Mouse (Mus musculus): ENCODE results near the gene Man1b1. TPM values are rescaled to one million over a fixed set of nuclear protein-coding genes. Genes with fewer than 3 reads are reported as not detected.

The Man1b1 gene
- 11.1 and 20.5 TPM in 2 replicates for polyA plus RNA-seq (2012; rRNA removed)

GRCm38 (mm10) chr2:25332286-25333160, at the start of gene Man1b1:
Gene Man1b1, plus strand, starts transcription at chr2:25332338.
- Histone ChIP-seq H3K4me3 (ENCODE audit: low read depth, low read length) (peak within 1 kb of the TSS; percentile 85), H3K27ac (ENCODE audit: insufficient read depth, low read depth, low read length) (peak within 1 kb of the TSS; percentile 82), H3K4me1 (ENCODE audit: control insufficient read depth, insufficient read depth, insufficient read length, low read length) (peaks cover 10% of the 10 kb centered on the region; the same call in 1 of the 2 replicates), H3K36me3 (ENCODE audit: control insufficient read depth, insufficient read depth, low read length) (peaks cover 24% of the 10 kb centered on the region), H3K27me3 (ENCODE audit: control insufficient read depth, insufficient read depth, low read length) (no peaks in the 10 kb centered on the region)
- TF ChIP-seq CTCF (IDR thresholded peaks at IDR 0.05; ENCODE audit: extremely low read depth, insufficient read length, insufficient replicate concordance, low read depth, low read length), result no peak
- peak; percentile 32 for TF ChIP-seq POLR2A (IDR thresholded peaks at IDR 0.05; ENCODE audit: low read depth, low read length)
- under 1% methylated on average over 78 of the region's 78 CpGs for WGBS

GRCm38 (mm10) chr2:25285551-25285950, 46.6 kb upstream of the Man1b1 start:
- WGBS, result 46% methylated on average over 2 of the region's 2 CpGs
- no peak overlapping the region for H3K4me3 ChIP-seq (ENCODE audit: low read depth, low read length)
- H3K27me3 ChIP-seq (ENCODE audit: control insufficient read depth, insufficient read depth, low read length), result no peaks in the 10 kb centered on the region
- peaks cover 48% of the 10 kb centered on the region for H3K4me1 ChIP-seq (ENCODE audit: control insufficient read depth, insufficient read depth, insufficient read length, low read length)
- TF ChIP-seq POLR2A (IDR thresholded peaks at IDR 0.05; ENCODE audit: low read depth, low read length) (no peak), CTCF (IDR thresholded peaks at IDR 0.05; ENCODE audit: extremely low read depth, insufficient read length, insufficient replicate concordance, low read depth, low read length) (no peak)
- H3K27ac ChIP-seq (ENCODE audit: insufficient read depth, low read depth, low read length), result peak overlapping the region; percentile 99
- H3K36me3 ChIP-seq (ENCODE audit: control insufficient read depth, insufficient read depth, low read length), result peaks cover 34% of the 10 kb centered on the region

GRCm38 (mm10) chr2:25286314-25286713, 45.8 kb upstream of the Man1b1 start:
- peaks cover 55% of the 10 kb centered on the region for H3K4me1 ChIP-seq (ENCODE audit: control insufficient read depth, insufficient read depth, insufficient read length, low read length)
- H3K4me3 ChIP-seq (ENCODE audit: low read depth, low read length), result no peak overlapping the region
- peaks cover 27% of the 10 kb centered on the region for H3K36me3 ChIP-seq (ENCODE audit: control insufficient read depth, insufficient read depth, low read length)
- TF ChIP-seq POLR2A (IDR thresholded peaks at IDR 0.05; ENCODE audit: low read depth, low read length) (no peak), CTCF (IDR thresholded peaks at IDR 0.05; ENCODE audit: extremely low read depth, insufficient read length, insufficient replicate concordance, low read depth, low read length) (no peak)
- H3K27me3 ChIP-seq (ENCODE audit: control insufficient read depth, insufficient read depth, low read length), result no peaks in the 10 kb centered on the region; the same call in 1 of the 2 replicates
- WGBS, result 21% methylated on average over 1 of the region's 1 CpGs
- H3K27ac ChIP-seq (ENCODE audit: insufficient read depth, low read depth, low read length), result peak overlapping the region; percentile 99

GRCm38 (mm10) chr2:25286837-25287636, 45.1 kb upstream of the Man1b1 start:
- Histone ChIP-seq H3K4me1 (ENCODE audit: control insufficient read depth, insufficient read depth, insufficient read length, low read length) (peaks cover 57% of the 10 kb centered on the region), H3K27ac (ENCODE audit: insufficient read depth, low read depth, low read length) (peak overlapping the region; percentile 99), H3K36me3 (ENCODE audit: control insufficient read depth, insufficient read depth, low read length) (peaks cover 22% of the 10 kb centered on the region), H3K4me3 (ENCODE audit: low read depth, low read length) (no peak overlapping the region), H3K27me3 (ENCODE audit: control insufficient read depth, insufficient read depth, low read length) (peaks cover 5% of the 10 kb centered on the region)
- WGBS, result 19% methylated on average over 7 of the region's 7 CpGs
- TF ChIP-seq CTCF (IDR thresholded peaks at IDR 0.05; ENCODE audit: extremely low read depth, insufficient read length, insufficient replicate concordance, low read depth, low read length) (no peak), POLR2A (IDR thresholded peaks at IDR 0.05; ENCODE audit: low read depth, low read length) (no peak)

DNA sequence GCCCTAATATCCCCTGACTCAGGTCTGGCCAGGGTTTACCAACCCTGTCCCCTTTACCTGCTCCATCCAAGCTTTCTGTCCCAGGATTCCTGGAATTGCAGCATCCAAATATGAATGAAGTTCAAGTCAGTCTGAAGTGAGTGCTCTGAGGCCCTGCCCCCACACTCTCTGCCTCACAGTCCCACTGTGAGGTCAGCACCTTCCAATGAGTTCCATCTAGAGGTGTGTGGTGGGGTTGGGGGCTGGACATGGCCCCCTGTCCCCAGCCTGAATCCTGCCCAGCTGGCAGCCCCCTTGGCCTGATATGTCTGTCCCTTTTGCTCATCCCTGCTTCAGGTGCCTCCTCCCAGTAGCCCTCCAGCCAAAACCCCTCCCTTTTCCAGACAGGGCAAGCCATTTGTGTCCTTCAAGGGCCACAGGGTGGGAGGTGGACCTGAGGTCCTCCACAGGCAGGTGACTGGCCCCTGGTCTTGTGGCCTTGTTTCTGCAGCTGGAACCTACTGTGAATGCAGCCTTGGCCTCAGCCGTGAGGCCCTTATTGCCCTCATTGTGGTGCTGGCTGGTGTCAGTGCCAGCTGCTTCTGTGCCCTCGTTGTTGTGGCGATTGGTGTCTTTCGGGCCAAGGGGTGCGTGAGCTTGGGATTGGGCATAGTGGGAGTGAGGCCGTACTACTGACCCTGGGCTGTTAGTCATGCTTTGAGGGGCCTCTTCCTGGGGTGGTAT, 44.0 kb upstream of the Man1b1 start, which contains the start of gene Tmem210:
Gene Tmem210 (plus strand): TSS at position 219 of the 723 bp plus-strand sequence.
- Histone ChIP-seq H3K4me1 (ENCODE audit: control insufficient read depth, insufficient read depth, insufficient read length, low read length) (peaks cover 61% of the 10 kb centered on the region), H3K36me3 (ENCODE audit: control insufficient read depth, insufficient read depth, low read length) (peaks cover 19% of the 10 kb centered on the region), H3K27me3 (ENCODE audit: control insufficient read depth, insufficient read depth, low read length) (peaks cover 10% of the 10 kb centered on the region), H3K4me3 (ENCODE audit: low read depth, low read length) (no peak within 1 kb of the TSS), H3K27ac (ENCODE audit: insufficient read depth, low read depth, low read length) (peak within 1 kb of the TSS; percentile 99)
- WGBS, result 49% methylated on average over 6 of the region's 6 CpGs
- no peak for TF ChIP-seq POLR2A (IDR thresholded peaks at IDR 0.05; ENCODE audit: low read depth, low read length)
- no peak for TF ChIP-seq CTCF (IDR thresholded peaks at IDR 0.05; ENCODE audit: extremely low read depth, insufficient read length, insufficient replicate concordance, low read depth, low read length)

- Histone ChIP-seq H3K4me1 (ENCODE audit: control insufficient read depth, insufficient read depth, insufficient read length, low read length) (peaks cover 61% of the 10 kb centered on the region), H3K4me3 (ENCODE audit: low read depth, low read length) (no peak overlapping the region), H3K27ac (ENCODE audit: insufficient read depth, low read depth, low read length) (peak overlapping the region; percentile 60), H3K36me3 (ENCODE audit: control insufficient read depth, insufficient read depth, low read length) (peaks cover 15% of the 10 kb centered on the region), H3K27me3 (ENCODE audit: control insufficient read depth, insufficient read depth, low read length) (peaks cover 10% of the 10 kb centered on the region)
- TF ChIP-seq POLR2A (IDR thresholded peaks at IDR 0.05; ENCODE audit: low read depth, low read length) (no peak), CTCF (IDR thresholded peaks at IDR 0.05; ENCODE audit: extremely low read depth, insufficient read length, insufficient replicate concordance, low read depth, low read length) (no peak)
- 74% methylated on average over 7 of the region's 7 CpGs for WGBS
These were observed 43.3 kb upstream of the Man1b1 start for GRCm38 (mm10) chr2:25288734-25289345.
